Mouse (Mus musculus) erythroid progenitor cell, adult 5-6 weeks (primary cell): Measurements from ENCODE around the gene Palm2. TPM values are rescaled to one million over a fixed set of nuclear protein-coding genes. Genes with fewer than 3 reads are reported as not detected.

Experiments
- ATAC-seq: replicated peaks from 2 replicates; pipeline ENCODE4 v1.8.0; 2016; ENCODE audit warnings: moderate number of reproducible peaks, mild to moderate bottlenecking, moderate TSS enrichment, inconsistent platforms; ENCODE audit not compliant: poor library complexity, low FRiP score, severe bottlenecking
- total RNA-seq, 2 experiments: library from RNA; stranded (forward) in 1 of 2; stranded (reverse) in 1 of 2; fragments of 150-400 nt in 1 of 2; fragments of 186-747, 209-891 nt in 1 of 2; gene quantifications; 2 replicates each; pipeline versions ENCODE4 v1.2.3 to v1.2.4; 2015 to 2017; ENCODE audit warnings: low replicate concordance in 2 of 2

Palm2 gene
- total RNA-seq, 2 experiments from 2014 or later, result not detected

DNA sequence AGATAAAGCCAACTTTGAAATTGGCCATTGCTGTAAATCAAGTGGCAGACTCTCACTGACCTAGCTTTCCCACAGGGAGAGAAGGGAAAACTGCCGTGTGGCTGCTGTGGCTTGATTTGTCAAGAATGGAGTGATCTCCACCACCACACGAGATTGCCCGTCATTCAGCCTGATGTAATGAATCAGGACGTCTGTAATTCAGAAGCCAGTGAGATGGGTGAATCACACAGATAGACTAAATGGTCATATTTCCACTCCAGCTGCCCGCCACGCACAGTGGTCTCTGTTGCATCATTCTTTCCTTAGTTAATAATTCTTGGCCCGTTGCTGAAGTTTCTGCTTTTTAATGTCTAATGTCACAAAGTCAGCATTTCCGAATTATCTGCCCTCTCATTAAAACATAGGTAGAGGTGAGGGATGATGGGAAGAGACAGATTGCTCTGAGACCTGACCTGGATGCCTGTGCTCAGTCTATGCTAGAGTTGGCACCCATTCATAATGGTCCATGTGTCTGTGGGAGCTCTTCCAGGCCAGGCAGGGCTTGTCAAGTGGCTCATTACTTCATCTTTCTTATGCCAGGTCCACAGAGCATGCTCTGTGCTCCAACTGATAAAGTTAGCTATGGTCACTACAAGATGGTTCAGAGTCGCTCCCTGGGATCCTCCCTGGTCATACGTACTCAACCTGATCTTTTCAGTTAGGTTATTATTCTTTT is 168.0 kb downstream of the Palm2 start:
- no peak for ATAC-seq

DNA sequence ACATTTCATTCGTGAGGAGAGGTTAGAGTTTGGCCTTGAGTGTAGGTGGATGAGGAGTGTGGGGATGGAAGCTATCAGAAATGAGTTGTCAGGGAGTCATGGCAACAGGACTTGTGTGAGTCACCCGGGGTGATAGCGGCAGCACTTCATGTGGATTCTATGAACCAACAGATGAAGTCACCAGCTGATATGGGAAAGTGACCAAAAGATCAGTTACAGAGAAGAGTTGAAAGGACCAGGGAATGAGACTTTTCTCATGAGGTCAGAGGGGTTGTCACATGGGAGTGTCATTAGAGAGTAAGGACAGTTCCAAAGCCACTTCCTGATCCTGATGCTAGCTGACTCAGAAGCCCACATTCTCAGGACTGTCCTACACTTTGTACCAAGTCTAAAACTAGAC is 172.2 kb downstream of the Palm2 start:
- ATAC-seq, result no peak

DNA sequence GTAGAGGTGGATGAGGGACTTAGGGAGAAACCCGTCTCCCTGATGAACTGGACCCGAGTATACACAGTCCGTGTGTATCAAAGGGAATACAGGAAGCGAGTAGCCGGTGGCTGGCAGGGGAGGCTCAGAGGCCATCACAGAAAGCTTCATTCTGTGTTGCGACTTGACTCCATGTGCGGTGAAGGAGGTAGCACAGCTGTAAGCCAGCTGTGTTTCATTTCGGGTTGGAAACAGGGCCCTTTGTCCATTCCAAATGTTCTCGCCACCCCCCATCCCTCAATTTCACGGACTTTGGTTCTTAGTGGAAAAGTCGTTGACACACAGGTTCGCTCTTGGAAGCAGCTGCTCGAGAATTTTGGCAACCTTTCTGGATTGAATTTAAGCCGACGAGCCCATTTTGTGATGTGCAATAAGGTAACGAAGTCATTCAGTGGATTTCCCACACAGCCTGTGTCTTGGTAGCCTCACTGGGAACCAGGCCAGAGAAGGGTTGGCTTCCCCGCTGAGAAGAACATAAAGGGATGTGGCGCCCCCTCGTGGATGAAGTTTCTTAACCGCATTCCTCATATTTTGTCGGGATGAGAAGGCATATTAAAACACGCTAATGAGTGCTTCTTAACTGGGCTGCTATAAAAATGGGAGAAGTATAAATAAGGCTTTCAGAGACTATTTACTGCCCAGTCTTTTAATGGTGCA is 173.3 kb downstream of the Palm2 start:
- ATAC-seq, result no peak

DNA sequence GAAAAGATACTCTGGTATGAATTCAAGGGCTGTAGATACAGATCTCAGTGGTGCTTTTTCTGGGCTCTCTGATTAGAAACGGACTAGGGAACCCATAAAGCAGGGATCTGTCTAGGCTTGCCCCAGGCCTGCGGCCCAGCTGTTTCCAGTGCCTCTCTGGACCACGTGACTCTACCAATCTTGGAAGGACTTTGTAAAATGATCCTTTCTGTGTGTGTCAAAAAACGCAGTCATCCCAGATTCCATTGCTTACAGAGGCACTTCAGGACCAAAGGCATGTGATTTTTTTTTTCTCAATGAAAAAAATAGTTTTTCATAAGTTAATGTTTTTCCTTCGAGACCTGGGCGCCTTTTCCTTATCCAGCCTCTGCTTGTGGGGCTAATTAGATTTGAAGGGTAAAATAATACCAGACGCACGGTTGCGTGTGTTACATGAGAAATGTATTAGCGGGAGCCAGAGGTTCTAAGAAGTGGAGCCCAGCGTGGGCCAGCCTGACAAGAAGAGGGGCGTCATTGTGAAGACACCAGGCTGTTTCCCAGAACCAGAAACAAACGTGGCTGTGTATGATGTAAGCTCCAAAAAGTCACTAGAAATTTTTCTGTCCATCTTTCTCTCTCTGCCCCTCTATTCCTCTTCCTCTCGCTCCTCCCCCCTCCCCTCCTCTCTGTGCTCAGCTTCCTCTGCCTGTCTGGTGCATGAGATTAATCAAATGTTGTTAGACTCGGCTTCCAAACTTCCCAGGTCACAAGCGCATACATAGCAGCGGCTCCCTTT is 177.4 kb downstream of the Palm2 start:
- no peak for ATAC-seq

DNA sequence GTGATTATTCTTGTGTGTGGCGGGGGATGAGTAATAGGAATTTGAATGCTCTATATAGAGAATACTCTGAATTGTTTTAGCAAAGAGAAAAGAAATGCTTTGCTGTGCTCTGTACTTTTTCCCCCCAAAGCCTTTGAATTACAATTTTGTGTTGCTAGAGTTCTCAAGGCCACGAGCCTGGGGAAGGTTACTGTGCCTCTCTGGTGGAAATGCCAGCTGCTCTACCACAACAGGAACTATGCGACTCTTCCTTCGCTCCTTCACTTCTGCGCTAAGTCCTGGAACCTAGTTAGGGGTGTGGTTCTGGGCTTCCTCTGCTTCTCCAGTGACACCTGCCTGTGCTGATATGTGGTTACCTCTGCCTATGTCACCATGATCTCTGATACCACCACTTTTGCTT is 178.7 kb downstream of the Palm2 start:
- no peak for ATAC-seq

DNA sequence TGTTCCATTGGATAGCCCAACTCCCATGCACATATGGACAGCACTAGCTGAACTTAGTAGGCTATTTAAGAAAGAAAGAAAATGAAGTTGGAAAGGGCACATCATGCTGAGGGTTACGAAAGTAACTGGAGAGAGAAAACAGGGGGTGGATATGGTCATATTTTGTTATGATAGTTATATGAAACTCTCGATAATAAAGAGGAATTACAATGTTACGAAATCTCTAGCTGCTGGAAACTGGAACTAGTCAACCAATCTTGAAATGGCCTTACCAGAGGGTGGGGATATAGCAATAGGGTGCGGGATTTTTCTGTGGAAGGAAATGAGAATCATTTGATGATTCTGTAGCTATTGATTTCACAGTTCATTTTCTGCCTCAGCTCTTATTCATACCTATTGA is 180.6 kb downstream of the Palm2 start:
- no peak for ATAC-seq

DNA sequence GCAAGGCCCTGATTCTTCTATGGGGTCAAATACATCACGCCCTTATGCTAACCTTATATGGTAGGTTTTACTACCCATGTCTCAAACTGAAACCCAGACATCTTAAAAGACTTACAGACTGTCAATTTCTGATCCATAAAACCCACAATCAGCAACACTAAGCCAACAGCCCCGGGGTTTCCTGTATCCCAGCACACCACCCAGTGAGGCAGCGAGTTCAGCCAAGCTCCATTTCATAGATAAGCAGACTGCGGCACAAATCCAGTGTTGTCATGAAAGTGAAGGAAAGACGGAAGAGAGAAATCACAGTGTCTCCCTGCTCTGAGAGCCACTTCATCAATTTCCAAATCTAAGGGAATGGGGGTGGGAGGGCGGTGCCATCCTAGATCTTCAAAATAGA is 184.7 kb downstream of the Palm2 start:
- no peak for ATAC-seq

DNA sequence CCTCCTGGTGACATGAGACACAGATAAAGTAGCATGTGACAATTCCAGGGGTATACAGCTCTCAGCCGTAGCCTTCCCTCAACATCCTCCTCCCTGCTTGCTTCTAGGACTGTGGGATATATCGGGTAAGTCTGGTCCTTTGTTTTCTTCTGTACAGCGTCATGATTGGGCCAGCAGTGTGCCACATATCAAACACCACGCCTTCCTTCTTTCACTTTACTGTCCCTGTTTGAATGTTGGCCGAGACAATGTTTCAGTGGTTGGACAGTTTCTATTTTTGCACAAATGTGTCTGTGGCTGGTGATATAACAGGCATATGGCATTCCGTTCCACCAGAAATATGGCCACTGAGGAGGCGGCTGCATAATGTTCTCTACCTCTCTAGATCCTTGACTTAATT is 188.8 kb downstream of the Palm2 start:
- no peak for ATAC-seq

DNA sequence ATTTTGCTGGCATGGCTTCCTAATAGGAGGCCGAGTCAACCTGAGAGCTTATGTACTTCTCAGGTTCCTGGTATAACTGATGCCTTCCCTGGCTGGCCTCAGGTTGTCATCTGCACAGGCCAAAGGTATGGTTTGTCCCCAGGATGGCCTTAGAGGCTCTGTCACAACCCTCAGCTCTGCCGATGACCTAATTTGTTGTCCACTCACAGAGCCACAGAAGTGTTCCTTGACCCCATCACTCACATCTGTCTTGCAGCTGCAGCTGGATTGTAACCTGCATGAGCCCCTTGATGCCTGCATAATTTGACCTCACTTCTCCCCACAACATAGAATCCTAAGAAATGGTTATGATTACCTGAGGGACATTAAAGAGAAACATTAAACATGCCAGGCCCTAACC is 190.8 kb downstream of the Palm2 start:
- ATAC-seq, result no peak

DNA sequence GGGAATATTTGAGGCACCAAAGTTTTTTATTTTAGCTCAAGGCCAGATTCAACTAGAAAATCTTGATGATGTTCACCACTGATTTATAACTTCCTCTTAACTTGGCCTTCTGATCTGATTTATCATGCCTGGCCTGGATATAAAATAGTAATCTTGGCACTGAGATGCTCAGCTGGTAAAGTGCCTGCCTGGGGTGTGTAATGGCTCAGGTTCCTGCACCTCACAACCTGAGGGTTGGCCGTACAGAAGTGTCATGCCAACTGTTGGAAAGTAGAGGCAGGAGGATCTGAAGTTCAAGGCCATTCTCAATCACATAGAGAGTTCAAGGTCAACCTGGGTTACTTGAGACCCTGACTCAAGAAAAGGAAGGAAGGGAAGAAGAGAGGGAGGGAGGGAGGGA is 191.3 kb downstream of the Palm2 start:
- no peak for ATAC-seq

DNA sequence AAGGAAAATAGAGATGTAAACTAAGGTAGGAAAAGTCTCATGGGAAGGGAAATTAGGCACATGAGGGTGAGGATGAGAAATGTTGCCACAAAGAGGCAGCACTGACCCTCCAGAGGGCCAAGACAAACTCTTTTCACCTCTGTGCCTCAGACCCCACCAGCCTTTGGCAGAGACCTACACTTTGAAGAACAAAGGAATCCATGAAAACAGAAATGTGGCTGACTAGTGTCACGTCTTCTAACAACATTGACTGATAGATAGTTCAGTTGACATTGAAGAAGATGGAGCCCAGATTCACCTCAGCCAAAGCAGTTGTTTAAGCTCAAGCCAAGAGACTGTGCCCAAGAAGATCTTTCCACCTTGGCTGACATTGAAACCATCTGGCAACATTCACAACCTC is 191.7 kb downstream of the Palm2 start:
- ATAC-seq, result no peak

DNA sequence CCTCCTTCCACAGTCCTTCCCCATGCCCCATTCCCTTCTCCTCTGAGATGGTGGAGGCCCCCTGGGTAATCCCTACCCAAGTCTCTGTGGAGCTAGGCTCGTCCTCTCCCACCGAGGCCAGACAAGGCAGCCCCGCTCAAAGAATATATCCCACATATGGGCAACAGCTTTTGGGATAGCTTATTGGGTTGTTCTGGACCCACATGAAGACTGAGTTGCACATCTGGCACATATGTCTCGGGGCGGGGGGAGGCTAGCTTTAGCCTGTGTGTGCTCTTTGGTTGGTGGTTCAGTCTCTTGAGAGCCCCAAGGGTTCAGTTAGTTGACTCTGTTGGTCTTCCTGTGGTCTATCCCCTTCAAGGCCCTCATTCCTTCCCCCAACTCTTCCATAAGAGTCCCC is 192.9 kb downstream of the Palm2 start:
- no peak for ATAC-seq

DNA sequence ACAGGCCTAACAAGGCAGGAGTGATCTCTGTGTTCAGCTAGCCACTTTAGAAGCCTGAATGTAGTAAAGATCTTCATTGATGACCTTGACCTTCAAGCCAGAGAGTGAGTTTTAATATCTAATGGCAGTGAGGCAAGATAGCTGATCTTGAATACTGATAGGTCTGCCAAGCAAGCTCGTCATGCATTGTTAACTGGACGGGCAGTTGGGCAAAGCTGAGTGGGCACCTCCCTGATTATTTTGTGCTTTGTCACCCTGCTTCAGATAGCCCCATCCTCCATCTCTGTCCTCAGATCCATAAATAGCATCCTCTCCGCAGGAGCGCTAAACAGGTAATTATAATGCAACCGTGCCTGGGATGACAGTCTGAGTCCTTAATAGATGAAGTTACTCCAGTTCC is 198.3 kb downstream of the Palm2 start:
- ATAC-seq, result no peak

DNA sequence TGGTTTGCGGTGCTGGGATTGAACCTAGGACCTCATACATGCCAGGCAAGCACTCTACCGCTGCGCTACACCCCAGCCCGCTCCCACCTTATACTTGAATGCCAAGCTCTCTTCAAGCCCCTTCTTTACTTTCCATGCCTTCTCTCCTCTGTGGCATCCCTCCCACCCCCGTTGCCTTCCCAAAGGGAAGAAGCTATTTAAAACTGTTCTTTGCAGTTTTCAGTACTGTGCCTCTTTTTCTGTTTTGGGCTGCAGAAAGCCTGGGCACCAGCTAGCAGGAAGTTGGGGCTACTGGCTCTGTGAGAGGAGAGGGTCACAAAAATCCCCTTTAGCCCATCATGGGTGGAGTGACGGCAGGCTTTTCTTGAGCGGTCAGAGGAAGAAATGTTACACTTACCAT is 199.0 kb downstream of the Palm2 start:
- no peak for ATAC-seq

DNA sequence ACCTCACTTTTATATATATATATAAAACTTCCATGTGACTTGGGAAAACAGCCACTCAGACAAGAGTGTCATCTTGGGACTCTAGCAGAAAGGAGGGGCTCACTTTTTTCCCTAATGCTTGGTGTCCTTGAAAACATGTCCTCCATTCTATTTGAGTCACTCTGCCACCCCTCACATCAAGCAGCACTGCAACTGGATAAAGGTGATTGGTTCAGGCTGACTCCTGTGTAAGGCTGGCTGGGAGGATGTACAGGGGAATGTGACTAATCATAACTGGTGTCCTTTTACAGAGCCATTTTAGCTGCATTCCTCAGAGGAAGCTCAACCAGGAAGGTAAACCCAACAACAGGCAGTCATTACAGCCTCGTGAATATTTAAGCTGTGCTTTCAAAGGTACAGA is 200.9 kb downstream of the Palm2 start:
- no peak for ATAC-seq

DNA sequence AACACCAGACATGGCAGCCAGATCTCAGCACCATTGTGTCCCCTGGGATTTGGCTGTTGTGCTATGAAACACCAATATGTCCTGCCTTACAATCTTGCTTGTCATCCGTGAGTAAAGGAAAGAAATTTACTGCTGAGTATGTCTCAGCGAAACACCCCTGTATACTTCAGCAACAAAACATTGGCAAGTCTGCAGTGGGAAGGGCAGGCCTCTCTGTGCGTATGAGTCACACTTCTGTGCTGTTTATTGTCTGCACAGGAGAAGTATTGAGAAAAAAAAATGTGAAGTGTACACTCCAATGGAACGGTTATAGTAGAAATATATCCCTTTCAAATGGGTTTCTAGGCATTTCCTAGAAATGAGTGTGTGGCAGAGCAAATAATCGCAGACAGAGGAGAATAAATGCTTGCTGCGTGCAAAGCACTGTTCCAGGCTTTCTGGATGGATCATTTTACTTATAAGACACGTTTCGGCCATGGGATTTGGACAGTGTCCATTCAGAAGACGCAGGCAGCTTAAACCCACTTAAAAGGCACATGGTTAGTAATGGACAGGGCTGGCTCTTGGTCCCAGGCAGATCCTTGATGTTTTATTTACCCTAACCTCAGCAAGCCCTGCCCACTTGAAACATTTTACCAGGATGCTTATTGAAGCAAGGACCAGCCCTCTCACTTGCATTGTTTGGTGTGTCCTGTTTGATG is 202.9 kb downstream of the Palm2 start:
- ATAC-seq, result no peak

DNA sequence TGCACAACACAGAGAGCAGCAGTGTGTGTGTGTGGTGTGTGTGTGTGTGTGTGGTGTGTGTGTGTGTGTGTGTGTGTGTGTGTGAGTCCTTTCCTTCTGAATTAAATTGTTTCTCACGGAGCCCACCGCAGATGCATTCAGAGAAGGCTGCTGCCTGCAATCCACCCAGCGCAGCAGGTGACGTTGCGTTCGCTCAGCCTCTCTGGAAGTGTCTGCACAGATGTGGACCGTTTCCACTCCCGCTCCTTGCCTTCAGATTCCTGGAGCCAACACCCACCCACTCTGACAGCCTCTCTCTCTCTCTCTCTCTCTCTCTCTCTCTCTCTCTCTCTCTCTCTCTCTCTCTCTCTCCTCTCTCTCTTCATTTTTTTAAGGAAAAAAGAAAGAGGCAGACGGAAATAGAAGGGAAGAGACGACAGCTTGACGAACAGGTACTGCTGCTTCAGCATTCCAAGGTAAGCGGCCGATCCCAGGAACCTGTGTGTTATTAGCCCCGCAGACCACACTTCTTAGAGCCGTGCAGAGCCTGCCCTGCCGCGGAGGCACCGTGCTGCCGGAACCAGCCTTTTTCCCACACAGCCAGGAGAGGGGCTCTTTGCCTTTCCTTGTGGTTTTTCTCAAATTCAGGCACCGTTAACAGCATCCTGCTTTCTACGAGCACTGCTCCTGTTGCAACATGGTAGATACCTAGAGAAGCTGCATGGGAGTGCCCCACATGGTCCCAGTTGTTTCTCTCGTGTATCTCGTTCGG is 203.8 kb downstream of the Palm2 start:
- ATAC-seq, result no peak

DNA sequence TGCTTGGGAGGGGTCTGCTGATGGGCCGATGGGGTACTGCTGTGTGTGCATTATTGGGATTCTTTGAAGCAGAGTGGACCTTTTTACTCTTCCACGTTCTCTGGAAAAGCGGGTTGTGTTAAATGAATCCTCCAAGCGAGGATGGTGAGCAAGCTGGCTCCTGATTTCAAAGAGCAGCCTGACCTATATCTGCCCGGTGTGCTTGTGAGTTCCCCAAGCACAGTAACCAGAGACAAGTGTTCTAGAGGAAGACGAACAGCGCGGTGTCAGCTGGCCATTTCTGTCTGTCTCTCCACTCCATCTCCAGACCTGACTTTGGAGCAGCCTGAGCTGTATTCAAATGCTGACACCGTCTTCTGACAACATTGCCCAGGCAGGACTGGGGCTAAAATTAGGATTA is 204.9 kb downstream of the Palm2 start:
- ATAC-seq, result no peak

DNA sequence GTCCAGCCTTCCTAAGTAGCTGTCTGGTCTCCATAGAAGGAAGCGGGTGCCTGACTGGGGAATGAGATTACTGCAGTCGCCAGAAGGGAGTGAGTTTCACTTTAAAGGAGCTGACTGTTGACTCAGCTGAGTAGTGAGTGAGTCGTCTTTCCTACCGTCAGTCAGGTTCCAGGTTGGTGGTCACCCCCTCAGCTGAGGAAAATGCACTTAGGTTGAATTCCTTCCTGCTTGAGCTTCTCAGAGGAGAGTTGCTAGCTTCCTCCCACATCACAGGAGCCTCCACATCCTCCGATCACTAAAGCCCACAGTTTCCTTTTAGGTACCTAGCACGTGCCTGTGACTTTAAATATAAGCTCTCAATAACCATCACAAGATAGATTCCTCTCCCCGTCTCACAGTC is 206.2 kb downstream of the Palm2 start:
- no peak for ATAC-seq

DNA sequence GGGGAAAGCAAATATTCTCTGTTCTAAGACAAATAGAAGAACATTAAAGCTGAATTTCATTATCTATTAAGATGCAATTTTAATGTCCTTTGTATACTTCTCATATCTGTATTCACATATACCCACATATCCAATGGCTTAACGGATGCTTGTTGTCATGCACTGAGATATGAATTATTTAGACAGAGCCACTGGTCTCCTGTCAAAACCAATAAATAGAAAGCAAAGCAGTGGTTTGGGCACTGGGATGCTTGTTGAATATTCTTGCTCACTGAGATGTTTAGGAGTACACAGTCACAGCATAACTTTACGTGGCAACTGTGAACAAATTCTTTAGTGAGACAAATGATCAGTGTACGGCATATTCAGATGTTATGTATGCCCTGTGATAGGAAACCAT is 206.9 kb downstream of the Palm2 start:
- no peak for ATAC-seq
